Mouse (Mus musculus) megakaryocyte-erythroid progenitor cell, adult 5-6 weeks (primary cell): ENCODE measurements around the gene Dstyk. TPM values are rescaled to one million over a fixed set of nuclear protein-coding genes. Genes with fewer than 3 reads are reported as not detected.
"Not testable (repeated sequence)": the region's sequence is repeated elsewhere in the genome, so short reads cannot be mapped to it uniquely, and the experiment has no call there.

ENCODE experiments used
- ATAC-seq: replicated peaks from 2 replicates; pipeline ENCODE4 v1.8.0; 2016; ENCODE audit warnings: mild to moderate bottlenecking, inconsistent platforms; ENCODE audit not compliant: severe bottlenecking, poor library complexity, low FRiP score, low TSS enrichment
- total RNA-seq, 2 experiments: library from RNA; stranded (forward) in 1 of 2; stranded (reverse) in 1 of 2; fragments of 200-1000, 215-1000 nt in 1 of 2; fragments of >200 nt in 1 of 2; fragmentation: Nextera tagmentation in 1 of 2; gene quantifications; 2 replicates each; pipeline ENCODE4 v1.2.3; 2014 to 2017

Dstyk gene
- total RNA-seq, 2 experiments from 2014 or later = 3.8 to 5.1 TPM

- no peak for ATAC-seq
These were observed 14.4 kb downstream of the Dstyk start for GRCm38 (mm10) chr1:132431716-132432115.

- ATAC-seq = no peak
These were observed 16.0 kb downstream of the Dstyk start for GRCm38 (mm10) chr1:132433349-132433748.

GRCm38 (mm10) chr1:132434032-132434431, 16.7 kb downstream of the Dstyk start:
- ATAC-seq = no peak

GRCm38 (mm10) chr1:132436320-132436958, 19.1 kb downstream of the Dstyk start:
- no peak for ATAC-seq

GRCm38 (mm10) chr1:132436960-132437359, 19.6 kb downstream of the Dstyk start:
- ATAC-seq = no peak

GRCm38 (mm10) chr1:132437389-132437788, 20.0 kb downstream of the Dstyk start:
- ATAC-seq = no peak

- no peak for ATAC-seq
These were observed 23.6 kb downstream of the Dstyk start for GRCm38 (mm10) chr1:132440896-132441435.

GRCm38 (mm10) chr1:132449742-132450141, 32.4 kb downstream of the Dstyk start:
- no peak for ATAC-seq

- no peak for ATAC-seq
These were observed 47.3 kb downstream of the Dstyk start for GRCm38 (mm10) chr1:132464651-132465050.

GRCm38 (mm10) chr1:132468926-132469325, 51.6 kb downstream of the Dstyk start:
- no peak for ATAC-seq

GRCm38 (mm10) chr1:132469519-132469918, 52.2 kb downstream of the Dstyk start:
- 0 out of 2 replicates have a peak, but pooled peaks have one; percentile 13 for ATAC-seq

- not testable (repeated sequence) for ATAC-seq
These were observed 52.7 kb downstream of the Dstyk start for GRCm38 (mm10) chr1:132470031-132470430.

GRCm38 (mm10) chr1:132471032-132471431, 53.7 kb downstream of the Dstyk start:
- ATAC-seq = no peak

GRCm38 (mm10) chr1:132471499-132471898, 54.1 kb downstream of the Dstyk start:
- no peak for ATAC-seq

- no peak for ATAC-seq
These were observed 55.2 kb downstream of the Dstyk start for GRCm38 (mm10) chr1:132472537-132472936.

GRCm38 (mm10) chr1:132474496-132474895, 57.1 kb downstream of the Dstyk start:
- ATAC-seq = no peak

- peak; percentile 58 for ATAC-seq
These were observed 59.2 kb downstream of the Dstyk start for GRCm38 (mm10) chr1:132476575-132476927.

- ATAC-seq = peak; percentile 83
These were observed 59.8 kb downstream of the Dstyk start, which contains the start of gene Rbbp5 for GRCm38 (mm10) chr1:132476928-132477691. Gene Rbbp5 (plus strand): TSS chr1:132477365.

- ATAC-seq = no peak
These were observed 62.1 kb downstream of the Dstyk start for GRCm38 (mm10) chr1:132479438-132479837.

- no peak for ATAC-seq
These were observed 64.3 kb downstream of the Dstyk start for GRCm38 (mm10) chr1:132481619-132482018.

- ATAC-seq = no peak
These were observed 65.9 kb downstream of the Dstyk start for GRCm38 (mm10) chr1:132483234-132483633.
